Mouse (Mus musculus) left cerebral cortex, postnatal 10 days (tissue): ENCODE data around the gene Crybb3. TPM values are rescaled to one million over a fixed set of nuclear protein-coding genes. Genes with fewer than 3 reads are reported as not detected.
"Not testable (repeated sequence)": the region's sequence is repeated elsewhere in the genome, so short reads cannot be mapped to it uniquely, and the experiment has no call there.

ENCODE experiments used
- DNase-seq, 2 experiments: peaks; one replicate each; pipeline ENCODE4 v3.0.0; 2021 to 2022; ENCODE audit warnings: low spot score in 2 of 2, mixed read lengths in 1 of 2; ENCODE audit errors: extremely low spot score in 1 of 2
- intact Hi-C: fragments of 180-260 bp; cut with DNase I; formaldehyde crosslinking; loops from one replicate; pipeline ENCODE4 v1.15.1; 2025
- total RNA-seq, 2 experiments: library from RNA; stranded (reverse); gene quantifications; 2 replicates each; pipeline ENCODE4 v1.2.3; 2021

The Crybb3 gene
- 1 to 10 TPM; 1.6 to 3.4 TPM for total RNA-seq

GRCm38 (mm10) chr5:113081439-113081838 is at the start of gene Crybb3:
Crybb3 (minus strand) TSS chr5:113081584.
- intact Hi-C loops: no loop called here

GRCm38 (mm10) chr5:113128426-113128825 is 47.0 kb upstream of the Crybb3 start:
- no peak for DNase-seq
- intact Hi-C loops: no loop called here

More at GRCm38 (mm10) chr5:113081439-113081838, at the start of gene Crybb3:
- DNase-seq: peak in 1 of 2 experiments; percentile 75

GRCm38 (mm10) chr5:113126476-113126875 is 45.1 kb upstream of the Crybb3 start:
- intact Hi-C loops: no loop called here

GRCm38 (mm10) chr5:113123693-113124092 is 42.3 kb upstream of the Crybb3 start:
- no peak for DNase-seq

More at GRCm38 (mm10) chr5:113126476-113126875, 45.1 kb upstream of the Crybb3 start:
- DNase-seq: no peak

GRCm38 (mm10) chr5:113122326-113123054 is 41.1 kb upstream of the Crybb3 start:
- DNase-seq: no peak
- intact Hi-C loops: no loop called here

More at GRCm38 (mm10) chr5:113123693-113124092, 42.3 kb upstream of the Crybb3 start:
- intact Hi-C loops: no loop called here

GRCm38 (mm10) chr5:113121591-113121875 is 40.1 kb upstream of the Crybb3 start:
- no peak for DNase-seq
- intact Hi-C loops: no loop called here

GRCm38 (mm10) chr5:113120741-113121590 is 39.6 kb upstream of the Crybb3 start:
- no peak for DNase-seq
- intact Hi-C loops: no loop called here

- peak; percentile 63 to 64 for DNase-seq
Measured at GRCm38 (mm10) chr5:113119861-113120465, 38.6 kb upstream of the Crybb3 start.

GRCm38 (mm10) chr5:113119291-113119690 is 37.9 kb upstream of the Crybb3 start:
- no peak for DNase-seq
- intact Hi-C loops: no loop called here

More at GRCm38 (mm10) chr5:113119861-113120465, 38.6 kb upstream of the Crybb3 start:
- intact Hi-C loops: no loop called here

GRCm38 (mm10) chr5:113118695-113119094 is 37.3 kb upstream of the Crybb3 start:
- intact Hi-C loops: no loop called here

GRCm38 (mm10) chr5:113117361-113117760 is 36.0 kb upstream of the Crybb3 start:
- no peak for DNase-seq
- intact Hi-C loops: no loop called here

More at GRCm38 (mm10) chr5:113118695-113119094, 37.3 kb upstream of the Crybb3 start:
- no peak for DNase-seq

GRCm38 (mm10) chr5:113115896-113116295 is 34.5 kb upstream of the Crybb3 start:
- intact Hi-C loops: no loop called here
- DNase-seq: no peak

- intact Hi-C loops: no loop called here
- DNase-seq: no peak
Measured at GRCm38 (mm10) chr5:113114264-113115225, 33.2 kb upstream of the Crybb3 start.

- intact Hi-C loops: no loop called here
- no peak for DNase-seq
Measured at GRCm38 (mm10) chr5:113113120-113113519, 31.7 kb upstream of the Crybb3 start.

GRCm38 (mm10) chr5:113111336-113111735 is 30.0 kb upstream of the Crybb3 start:
- intact Hi-C loops: no loop called here
- DNase-seq: no peak

- no peak for DNase-seq
- intact Hi-C loops: no loop called here
Measured at GRCm38 (mm10) chr5:113110929-113111328, 29.5 kb upstream of the Crybb3 start.

- DNase-seq, intact Hi-C loops: not testable (repeated sequence)
Measured at GRCm38 (mm10) chr5:113109651-113110050, 28.3 kb upstream of the Crybb3 start.

- DNase-seq: no peak
- intact Hi-C loops: no loop called here
Measured at GRCm38 (mm10) chr5:113108165-113108764, 26.9 kb upstream of the Crybb3 start.
